Mouse (Mus musculus): ENCODE results near the gene Eipr1.

DNA sequence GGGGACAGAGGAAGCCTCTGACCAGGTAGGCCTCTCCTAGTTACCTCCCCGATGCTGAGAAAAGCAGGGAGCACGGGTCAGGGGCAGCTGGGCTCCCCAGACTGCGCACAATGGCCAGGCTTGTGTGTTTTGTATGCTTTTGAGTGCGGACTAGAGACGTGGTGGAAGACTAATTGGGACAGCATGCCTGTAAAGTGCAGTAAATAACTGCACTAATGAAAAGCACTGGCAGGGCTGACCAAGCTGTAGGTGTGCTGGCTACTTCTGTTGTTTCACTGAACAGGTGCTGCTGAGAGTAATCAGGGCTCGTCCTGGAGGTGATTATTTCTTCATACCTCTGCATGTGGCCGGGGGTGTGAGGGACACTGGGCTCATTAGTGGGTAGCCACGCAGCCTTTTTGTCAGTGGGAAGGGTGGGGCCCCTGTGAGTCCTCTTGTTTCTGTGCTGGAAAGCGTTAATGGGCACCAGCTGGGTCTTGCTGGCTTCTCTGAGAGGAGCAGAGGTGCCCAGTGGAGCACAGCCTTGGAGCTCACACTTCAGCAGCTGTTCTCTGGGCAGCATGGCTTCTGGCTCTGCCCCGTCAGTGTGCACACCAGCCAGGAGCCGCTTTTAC is 48.3 kb downstream of the Eipr1 start:
- no peak for TF ChIP-seq EP300 (IDR thresholded peaks at IDR 0.05)
- no peak for TF ChIP-seq CTCF (IDR thresholded peaks at IDR 0.05)

All from lung, postnatal 0 days (tissue).